Mouse (Mus musculus): Measurements from ENCODE around the gene Sept9. TPM values are rescaled to one million over a fixed set of nuclear protein-coding genes. Genes with fewer than 3 reads are reported as not detected.

The Sept9 gene
- polyA plus RNA-seq, 1 experiment, result 118 TPM

- peaks cover 17% of the 10 kb centered on the region for H3K4me1 ChIP-seq (ENCODE audit: control insufficient read depth, insufficient read depth, insufficient read length, low read length)
- H3K4me3 ChIP-seq (ENCODE audit: insufficient read depth, low read depth, low read length), result no peak overlapping the region
- H3K27ac ChIP-seq (replicated peaks; ENCODE audit: low read depth, low read length), result peak overlapping the region; percentile 51
Observed at GRCm38 (mm10) chr11:117220777-117221176, 21.3 kb downstream of the Sept9 start.

GRCm38 (mm10) chr11:117221182-117221581, 21.7 kb downstream of the Sept9 start:
- H3K27ac ChIP-seq (replicated peaks; ENCODE audit: low read depth, low read length), result peak overlapping the region; percentile 70
- H3K4me1 ChIP-seq (ENCODE audit: control insufficient read depth, insufficient read depth, insufficient read length, low read length), result peaks cover 17% of the 10 kb centered on the region
- no peak overlapping the region for H3K4me3 ChIP-seq (ENCODE audit: insufficient read depth, low read depth, low read length)

- Histone ChIP-seq H3K27ac (replicated peaks; ENCODE audit: low read depth, low read length) (peak overlapping the region; percentile 90), H3K4me3 (ENCODE audit: insufficient read depth, low read depth, low read length) (no peak overlapping the region), H3K4me1 (ENCODE audit: control insufficient read depth, insufficient read depth, insufficient read length, low read length) (peaks cover 17% of the 10 kb centered on the region)
Observed at GRCm38 (mm10) chr11:117222899-117223298, 23.4 kb downstream of the Sept9 start.

GRCm38 (mm10) chr11:117224804-117225203, 25.3 kb downstream of the Sept9 start:
- peaks cover 17% of the 10 kb centered on the region for H3K4me1 ChIP-seq (ENCODE audit: control insufficient read depth, insufficient read depth, insufficient read length, low read length)
- no peak overlapping the region for H3K4me3 ChIP-seq (ENCODE audit: insufficient read depth, low read depth, low read length)
- no peak overlapping the region for H3K27ac ChIP-seq (replicated peaks; ENCODE audit: low read depth, low read length)

- no peak overlapping the region for H3K27ac ChIP-seq (replicated peaks; ENCODE audit: low read depth, low read length)
- no peak overlapping the region for H3K4me3 ChIP-seq (ENCODE audit: insufficient read depth, low read depth, low read length)
- peaks cover 17% of the 10 kb centered on the region for H3K4me1 ChIP-seq (ENCODE audit: control insufficient read depth, insufficient read depth, insufficient read length, low read length)
Observed at GRCm38 (mm10) chr11:117225531-117226213, 26.2 kb downstream of the Sept9 start.

GRCm38 (mm10) chr11:117226214-117226535, 26.7 kb downstream of the Sept9 start:
- Histone ChIP-seq H3K27ac (replicated peaks; ENCODE audit: low read depth, low read length) (no peak overlapping the region), H3K4me1 (ENCODE audit: control insufficient read depth, insufficient read depth, insufficient read length, low read length) (peaks cover 17% of the 10 kb centered on the region), H3K4me3 (ENCODE audit: insufficient read depth, low read depth, low read length) (no peak overlapping the region)

GRCm38 (mm10) chr11:117228139-117228538, 28.7 kb downstream of the Sept9 start:
- Histone ChIP-seq H3K4me1 (ENCODE audit: control insufficient read depth, insufficient read depth, insufficient read length, low read length) (peaks cover 12% of the 10 kb centered on the region), H3K4me3 (ENCODE audit: insufficient read depth, low read depth, low read length) (no peak overlapping the region), H3K27ac (replicated peaks; ENCODE audit: low read depth, low read length) (no peak overlapping the region)

- H3K27ac ChIP-seq (replicated peaks; ENCODE audit: low read depth, low read length), result peak overlapping the region; percentile 46
- H3K4me1 ChIP-seq (ENCODE audit: control insufficient read depth, insufficient read depth, insufficient read length, low read length), result peaks cover 8% of the 10 kb centered on the region; the same call in 1 of the 2 replicates
- peak overlapping the region; percentile 12; the same call in 1 of the 2 replicates for H3K4me3 ChIP-seq (ENCODE audit: insufficient read depth, low read depth, low read length)
Observed at GRCm38 (mm10) chr11:117231551-117231950, 32.1 kb downstream of the Sept9 start.

GRCm38 (mm10) chr11:117232032-117232431, 32.6 kb downstream of the Sept9 start:
- Histone ChIP-seq H3K4me3 (ENCODE audit: insufficient read depth, low read depth, low read length) (peak overlapping the region; percentile 47), H3K4me1 (ENCODE audit: control insufficient read depth, insufficient read depth, insufficient read length, low read length) (peaks cover 8% of the 10 kb centered on the region; the same call in 1 of the 2 replicates), H3K27ac (replicated peaks; ENCODE audit: low read depth, low read length) (peak overlapping the region; percentile 46)

- peak overlapping the region; percentile 19 for H3K4me3 ChIP-seq (ENCODE audit: insufficient read depth, low read depth, low read length)
- H3K4me1 ChIP-seq (ENCODE audit: control insufficient read depth, insufficient read depth, insufficient read length, low read length), result peaks cover 8% of the 10 kb centered on the region; the same call in 1 of the 2 replicates
- H3K27ac ChIP-seq (replicated peaks; ENCODE audit: low read depth, low read length), result no peak overlapping the region
Observed at GRCm38 (mm10) chr11:117232886-117233458, 33.5 kb downstream of the Sept9 start.

GRCm38 (mm10) chr11:117233818-117234217, 34.4 kb downstream of the Sept9 start:
- Histone ChIP-seq H3K27ac (replicated peaks; ENCODE audit: low read depth, low read length) (no peak overlapping the region), H3K4me3 (ENCODE audit: insufficient read depth, low read depth, low read length) (peak overlapping the region; percentile 19), H3K4me1 (ENCODE audit: control insufficient read depth, insufficient read depth, insufficient read length, low read length) (peaks cover 8% of the 10 kb centered on the region; the same call in 1 of the 2 replicates)

GRCm38 (mm10) chr11:117235086-117235897, 35.8 kb downstream of the Sept9 start:
- peaks cover 10% of the 10 kb centered on the region; the same call in 1 of the 2 replicates for H3K4me1 ChIP-seq (ENCODE audit: control insufficient read depth, insufficient read depth, insufficient read length, low read length)
- peak overlapping the region; percentile 5; the same call in 1 of the 2 replicates for H3K27ac ChIP-seq (replicated peaks; ENCODE audit: low read depth, low read length)
- H3K4me3 ChIP-seq (ENCODE audit: insufficient read depth, low read depth, low read length), result no peak overlapping the region

GRCm38 (mm10) chr11:117235898-117236459, 36.5 kb downstream of the Sept9 start:
- Histone ChIP-seq H3K27ac (replicated peaks; ENCODE audit: low read depth, low read length) (peak overlapping the region; percentile 5; the same call in 1 of the 2 replicates), H3K4me3 (ENCODE audit: insufficient read depth, low read depth, low read length) (no peak overlapping the region), H3K4me1 (ENCODE audit: control insufficient read depth, insufficient read depth, insufficient read length, low read length) (peaks cover 11% of the 10 kb centered on the region; the same call in 1 of the 2 replicates)

- Histone ChIP-seq H3K4me3 (ENCODE audit: insufficient read depth, low read depth, low read length) (no peak overlapping the region), H3K4me1 (ENCODE audit: control insufficient read depth, insufficient read depth, insufficient read length, low read length) (peaks cover 6% of the 10 kb centered on the region; the same call in 1 of the 2 replicates), H3K27ac (replicated peaks; ENCODE audit: low read depth, low read length) (no peak overlapping the region)
Observed at GRCm38 (mm10) chr11:117238169-117238568, 38.7 kb downstream of the Sept9 start.

- Histone ChIP-seq H3K4me1 (ENCODE audit: control insufficient read depth, insufficient read depth, insufficient read length, low read length) (peaks cover 9% of the 10 kb centered on the region; the same call in 1 of the 2 replicates), H3K27ac (replicated peaks; ENCODE audit: low read depth, low read length) (no peak overlapping the region), H3K4me3 (ENCODE audit: insufficient read depth, low read depth, low read length) (no peak overlapping the region)
Observed at GRCm38 (mm10) chr11:117239617-117240016, 40.2 kb downstream of the Sept9 start.
